Mouse (Mus musculus): ENCODE results near the gene Lrrn4. TPM values are rescaled to one million over a fixed set of nuclear protein-coding genes. Genes with fewer than 3 reads are reported as not detected.
A peak's percentile ranks its signal among the peaks of the same experiment; 100 is the strongest.

The Lrrn4 gene
- polyA plus RNA-seq (2012; rRNA removed), result 30.2 and 38.2 TPM in 2 replicates

GRCm38 (mm10) chr2:132880844-132881645 lies at the start of gene Lrrn4:
Gene Lrrn4, minus strand, starts transcription at chr2:132880891.
- TF ChIP-seq CTCF (IDR thresholded peaks at IDR 0.05; ENCODE audit: insufficient read depth, low read length) (no peak), POLR2A (IDR thresholded peaks at IDR 0.05; ENCODE audit: borderline replicate concordance, extremely low read depth, low read depth, low read length) (no peak)
- H3K4me1 ChIP-seq (ENCODE audit: control insufficient read depth, insufficient read depth, low read length), result 0 out of 2 replicates have a peak, but pooled peaks cover 3% of the 10 kb centered on the region
- no peak within 1 kb of the TSS for H3K4me3 ChIP-seq (replicated peaks; ENCODE audit: extremely low read depth, low read depth, low read length)
- WGBS, result 23% methylated on average over 12 of the region's 12 CpGs
- no peak for DNase-seq

- Histone ChIP-seq H3K4me1 (ENCODE audit: control insufficient read depth, insufficient read depth, low read length) (no peaks in the 10 kb centered on the region), H3K4me3 (replicated peaks; ENCODE audit: extremely low read depth, low read depth, low read length) (no peak overlapping the region)
- 77% methylated on average over 2 of the region's 2 CpGs for WGBS
- DNase-seq, result no peak
- TF ChIP-seq POLR2A (IDR thresholded peaks at IDR 0.05; ENCODE audit: borderline replicate concordance, extremely low read depth, low read depth, low read length) (no peak), CTCF (IDR thresholded peaks at IDR 0.05; ENCODE audit: insufficient read depth, low read length) (no peak)
Measured at GRCm38 (mm10) chr2:132928999-132929398, 48.3 kb upstream of the Lrrn4 start.

- no peak for DNase-seq
- 45% methylated on average over 2 of the region's 2 CpGs for WGBS
- TF ChIP-seq CTCF (IDR thresholded peaks at IDR 0.05; ENCODE audit: insufficient read depth, low read length), result no peak
Measured at GRCm38 (mm10) chr2:132927871-132928270, 47.2 kb upstream of the Lrrn4 start.

GRCm38 (mm10) chr2:132927298-132927697 lies 46.6 kb upstream of the Lrrn4 start:
- WGBS, result 64% methylated on average over 2 of the region's 2 CpGs
- TF ChIP-seq POLR2A (IDR thresholded peaks at IDR 0.05; ENCODE audit: borderline replicate concordance, extremely low read depth, low read depth, low read length), result no peak
- TF ChIP-seq CTCF (IDR thresholded peaks at IDR 0.05; ENCODE audit: insufficient read depth, low read length), result no peak
- no peak for DNase-seq
- Histone ChIP-seq H3K4me1 (ENCODE audit: control insufficient read depth, insufficient read depth, low read length) (no peaks in the 10 kb centered on the region), H3K4me3 (replicated peaks; ENCODE audit: extremely low read depth, low read depth, low read length) (no peak overlapping the region)

More at GRCm38 (mm10) chr2:132927871-132928270, 47.2 kb upstream of the Lrrn4 start:
- no peaks in the 10 kb centered on the region for H3K4me1 ChIP-seq (ENCODE audit: control insufficient read depth, insufficient read depth, low read length)
- H3K4me3 ChIP-seq (replicated peaks; ENCODE audit: extremely low read depth, low read depth, low read length), result no peak overlapping the region

GRCm38 (mm10) chr2:132923290-132924085 lies 42.8 kb upstream of the Lrrn4 start:
- no peak for DNase-seq
- 40% methylated on average over 8 of the region's 8 CpGs for whole genome bisulfite sequencing
- H3K4me1 ChIP-seq (ENCODE audit: control insufficient read depth, insufficient read depth, low read length), result no peaks in the 10 kb centered on the region
- TF ChIP-seq POLR2A (IDR thresholded peaks at IDR 0.05; ENCODE audit: borderline replicate concordance, extremely low read depth, low read depth, low read length) (no peak), CTCF (IDR thresholded peaks at IDR 0.05; ENCODE audit: insufficient read depth, low read length) (no peak)
- H3K4me3 ChIP-seq (replicated peaks; ENCODE audit: extremely low read depth, low read depth, low read length), result no peak overlapping the region

- H3K4me3 ChIP-seq (replicated peaks; ENCODE audit: extremely low read depth, low read depth, low read length), result no peak overlapping the region
- no peaks in the 10 kb centered on the region for H3K4me1 ChIP-seq (ENCODE audit: control insufficient read depth, insufficient read depth, low read length)
- no peak for DNase-seq
- no peak for TF ChIP-seq POLR2A (IDR thresholded peaks at IDR 0.05; ENCODE audit: borderline replicate concordance, extremely low read depth, low read depth, low read length)
- 74% methylated on average over 9 of the region's 9 CpGs for WGBS
Measured at GRCm38 (mm10) chr2:132922076-132922873, 41.6 kb upstream of the Lrrn4 start.

- DNase-seq, result no peak
- no peaks in the 10 kb centered on the region for H3K4me1 ChIP-seq (ENCODE audit: control insufficient read depth, insufficient read depth, low read length)
- TF ChIP-seq CTCF (IDR thresholded peaks at IDR 0.05; ENCODE audit: insufficient read depth, low read length) (no peak), POLR2A (IDR thresholded peaks at IDR 0.05; ENCODE audit: borderline replicate concordance, extremely low read depth, low read depth, low read length) (no peak)
- 48% methylated on average over 1 of the region's 1 CpGs for WGBS
- no peak overlapping the region for H3K4me3 ChIP-seq (replicated peaks; ENCODE audit: extremely low read depth, low read depth, low read length)
Measured at GRCm38 (mm10) chr2:132914785-132915184, 34.1 kb upstream of the Lrrn4 start.

GRCm38 (mm10) chr2:132906763-132907162 lies 26.1 kb upstream of the Lrrn4 start:
- Histone ChIP-seq H3K4me3 (replicated peaks; ENCODE audit: extremely low read depth, low read depth, low read length) (no peak overlapping the region), H3K4me1 (ENCODE audit: control insufficient read depth, insufficient read depth, low read length) (no peaks in the 10 kb centered on the region)
- peak; percentile 26; the same call in 1 of the 2 replicates for TF ChIP-seq CTCF (IDR thresholded peaks at IDR 0.05; ENCODE audit: insufficient read depth, low read length)
- no peak for TF ChIP-seq POLR2A (IDR thresholded peaks at IDR 0.05; ENCODE audit: borderline replicate concordance, extremely low read depth, low read depth, low read length)
- no peak for DNase-seq
- 33% methylated on average over 8 of the region's 8 CpGs for WGBS

- no peak for DNase-seq
- H3K4me1 ChIP-seq (ENCODE audit: control insufficient read depth, insufficient read depth, low read length), result no peaks in the 10 kb centered on the region
- TF ChIP-seq POLR2A (IDR thresholded peaks at IDR 0.05; ENCODE audit: borderline replicate concordance, extremely low read depth, low read depth, low read length) (no peak), CTCF (IDR thresholded peaks at IDR 0.05; ENCODE audit: insufficient read depth, low read length) (no peak)
- 65% methylated on average over 2 of the region's 2 CpGs for WGBS
- H3K4me3 ChIP-seq (replicated peaks; ENCODE audit: extremely low read depth, low read depth, low read length), result no peak overlapping the region
Measured at GRCm38 (mm10) chr2:132904961-132905360, 24.3 kb upstream of the Lrrn4 start.
